Mouse (Mus musculus) heart, embryonic 12.5 days (tissue): Measurements from ENCODE around the gene Fads2. TPM values are rescaled to one million over a fixed set of nuclear protein-coding genes. Genes with fewer than 3 reads are reported as not detected.
A peak's percentile ranks its signal among the peaks of the same experiment; 100 is the strongest.
"Not testable (repeated sequence)": the region's sequence is repeated elsewhere in the genome, so short reads cannot be mapped to it uniquely, and the experiment has no call there.

Experiments used
- ATAC-seq: fragments of 200-750 bp; cut with Nextera tagmentation; 2 replicates; pipeline ENCODE4 v1.8.0; 2017; ENCODE audit warnings: moderate TSS enrichment, moderate library complexity; ENCODE audit not compliant: insufficient number of reproducible peaks, low FRiP score
- H3K27ac ChIP-seq: fragments of 300-500 bp; sonication (generic); 2 replicates; pipeline ENCODE4 v1.5.1; 2016; ENCODE audit warnings: mild to moderate bottlenecking, moderate library complexity; ENCODE audit not compliant: poor library complexity, severe bottlenecking
- H3K27me3 ChIP-seq: fragments of 300-500 bp; sonication (generic); replicated peaks from 2 replicates; pipeline ENCODE4 v1.6.1; 2016; ENCODE audit warnings: mild to moderate bottlenecking, moderate library complexity
- H3K36me3 ChIP-seq: fragments of 300-500 bp; sonication (generic); 2 replicates; pipeline ENCODE4 v1.6.1; 2016; ENCODE audit warnings: mild to moderate bottlenecking, moderate library complexity
- H3K4me1 ChIP-seq: fragments of 300-500 bp; sonication (generic); replicated peaks from 2 replicates; pipeline ENCODE4 v1.6.1; 2016; ENCODE audit warnings: mild to moderate bottlenecking
- H3K4me2 ChIP-seq: fragments of 300-500 bp; sonication (generic); 2 replicates; pipeline ENCODE4 v1.6.1; 2016; ENCODE audit warnings: mild to moderate bottlenecking, moderate library complexity
- H3K4me3 ChIP-seq: fragments of 300-500 bp; sonication (generic); 2 replicates; pipeline ENCODE4 v1.5.1; 2016; ENCODE audit warnings: mild to moderate bottlenecking
- H3K9ac ChIP-seq: fragments of 300-500 bp; sonication (generic); 2 replicates; pipeline ENCODE4 v1.6.1; 2016; ENCODE audit warnings: mild to moderate bottlenecking, moderate library complexity
- H3K9me3 ChIP-seq: fragments of 300-500 bp; sonication (generic); replicated peaks from 2 replicates; pipeline ENCODE4 v1.6.1; 2016; ENCODE audit warnings: mild to moderate bottlenecking, moderate library complexity
- WGBS: fragments of 180-500 bp; shearing (Covaris S2); methylation state at CpG from one replicate; pipeline ENCODE4 v1.1.7; 2016; 5-methylcytosine and 5-hydroxymethylcytosine counted together
- polyA plus RNA-seq: library from polyadenylated mRNA; unstranded; fragments of >200 nt; fragmentation: Nextera tagmentation; extraction: Ambion mirVana; gene quantifications from 2 replicates; pipeline ENCODE4 v1.2.1, GENCODE M21; 2016

The Fads2 gene
- 64.2 and 66.7 TPM in 2 replicates for polyA plus RNA-seq

DNA sequence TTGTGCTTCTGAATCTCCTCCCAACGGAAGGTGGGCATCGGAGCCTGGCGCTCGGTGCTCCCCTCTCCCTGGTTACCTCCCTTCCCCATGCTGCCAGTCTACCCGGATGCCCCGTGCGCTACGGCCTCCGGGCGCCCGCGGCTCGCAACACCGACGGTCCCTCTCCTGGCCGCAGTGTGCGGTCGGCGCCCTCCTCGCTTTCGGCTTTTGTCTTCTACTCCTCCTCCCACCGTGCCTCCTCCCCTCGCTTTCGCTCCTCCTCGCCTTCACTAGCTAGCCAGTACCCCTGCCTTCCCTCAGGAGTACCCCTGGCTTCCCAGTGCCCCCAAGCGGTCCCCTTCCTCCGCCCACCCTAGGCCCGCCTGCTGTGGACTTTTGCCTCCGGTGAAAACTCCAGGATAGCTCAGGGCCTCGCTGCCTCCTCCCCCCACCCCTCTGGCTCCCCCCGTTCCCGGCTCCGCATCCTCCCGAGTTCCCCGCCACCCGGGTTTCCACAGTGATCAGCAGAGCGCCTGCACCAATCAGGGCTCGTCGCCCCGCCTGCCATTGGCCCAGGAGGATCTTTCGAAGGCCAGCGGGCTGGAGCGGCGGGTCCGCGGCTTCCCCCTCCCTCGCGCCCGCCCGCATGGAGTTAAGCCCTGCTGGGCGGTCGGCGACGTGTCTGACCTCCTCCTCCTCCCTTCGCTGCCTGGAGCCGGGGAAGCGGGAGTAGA, at the start of gene Fads2:
Gene Fads2, minus strand, starts transcription at position 406 of the 713 bp plus-strand sequence.
- Histone ChIP-seq H3K9me3 (no peaks in the 10 kb centered on the region), H3K27me3 (no peaks in the 10 kb centered on the region), H3K4me3 (peak within 1 kb of the TSS; percentile 72), H3K36me3 (peaks cover 7% of the 10 kb centered on the region; the same call in 1 of the 2 replicates), H3K27ac (peak within 1 kb of the TSS; percentile 88), H3K9ac (peak within 1 kb of the TSS; percentile 79), H3K4me2 (peak within 1 kb of the TSS; percentile 75), H3K4me1 (peaks cover 24% of the 10 kb centered on the region)
- WGBS: under 1% methylated on average over 56 of the region's 57 CpGs
- ATAC-seq: peak; percentile 89

DNA sequence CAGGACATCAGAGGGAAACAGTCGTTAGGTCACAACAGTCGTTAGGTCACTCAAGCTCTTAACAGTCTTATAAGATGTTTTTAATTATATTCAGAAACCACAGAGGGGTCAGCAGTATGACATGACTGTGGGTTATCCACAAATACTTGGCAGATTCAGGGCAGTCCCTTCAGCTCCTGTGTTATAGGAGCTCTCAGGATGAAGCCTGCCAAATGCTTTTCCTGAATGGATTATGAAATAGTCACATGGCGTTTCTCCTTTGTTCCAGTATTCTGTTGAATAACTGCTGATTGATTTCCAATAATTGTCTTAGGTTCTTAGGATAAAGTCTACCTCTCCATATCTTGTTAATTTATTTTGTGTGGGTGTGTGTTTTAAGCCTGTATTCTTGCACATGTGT, 47.6 kb upstream of the Fads2 start:
- 63% methylated on average over 3 of the region's 3 CpGs for WGBS
- no peak for ATAC-seq

DNA sequence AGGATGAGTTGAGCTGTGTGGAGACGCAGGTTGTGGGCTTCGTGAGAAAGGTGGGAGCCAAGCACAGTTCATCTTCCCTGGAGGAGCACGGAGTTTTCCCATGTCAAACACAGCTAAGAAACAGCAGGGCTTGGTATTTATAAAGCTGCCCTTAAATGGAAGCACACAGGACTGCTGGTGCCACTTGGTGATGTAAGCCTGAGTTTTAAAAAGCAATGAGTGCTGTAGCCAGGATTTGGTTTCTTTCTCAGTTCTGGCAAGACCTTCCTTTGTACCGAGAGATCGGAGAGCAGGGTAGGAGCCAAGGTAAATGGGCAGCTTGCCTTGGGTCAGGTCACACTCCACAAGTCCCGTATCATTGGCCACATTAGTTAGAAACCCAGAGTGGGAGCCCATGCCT, 47.0 kb upstream of the Fads2 start:
- H3K9ac ChIP-seq: no peak overlapping the region
- H3K4me1 ChIP-seq: peaks cover 5% of the 10 kb centered on the region; the same call in 1 of the 2 replicates
- no peaks in the 10 kb centered on the region for H3K36me3 ChIP-seq
- H3K4me2 ChIP-seq: no peak overlapping the region
- 0 out of 2 replicates have a peak, but pooled peaks cover 3% of the 10 kb centered on the region for H3K9me3 ChIP-seq
- no peak overlapping the region for H3K4me3 ChIP-seq
- no peak for ATAC-seq
- H3K27ac ChIP-seq: no peak overlapping the region
- H3K27me3 ChIP-seq: no peaks in the 10 kb centered on the region
- WGBS: 66% methylated on average over 6 of the region's 6 CpGs

More for the DNA sequence above, 47.6 kb upstream of the Fads2 start:
- peaks cover 5% of the 10 kb centered on the region; the same call in 1 of the 2 replicates for H3K4me1 ChIP-seq
- H3K27ac ChIP-seq: no peak overlapping the region
- no peak overlapping the region for H3K4me2 ChIP-seq
- no peak overlapping the region for H3K4me3 ChIP-seq
- no peak overlapping the region for H3K9ac ChIP-seq
- no peaks in the 10 kb centered on the region for H3K36me3 ChIP-seq
- 0 out of 2 replicates have a peak, but pooled peaks cover 3% of the 10 kb centered on the region for H3K9me3 ChIP-seq
- no peaks in the 10 kb centered on the region for H3K27me3 ChIP-seq

DNA sequence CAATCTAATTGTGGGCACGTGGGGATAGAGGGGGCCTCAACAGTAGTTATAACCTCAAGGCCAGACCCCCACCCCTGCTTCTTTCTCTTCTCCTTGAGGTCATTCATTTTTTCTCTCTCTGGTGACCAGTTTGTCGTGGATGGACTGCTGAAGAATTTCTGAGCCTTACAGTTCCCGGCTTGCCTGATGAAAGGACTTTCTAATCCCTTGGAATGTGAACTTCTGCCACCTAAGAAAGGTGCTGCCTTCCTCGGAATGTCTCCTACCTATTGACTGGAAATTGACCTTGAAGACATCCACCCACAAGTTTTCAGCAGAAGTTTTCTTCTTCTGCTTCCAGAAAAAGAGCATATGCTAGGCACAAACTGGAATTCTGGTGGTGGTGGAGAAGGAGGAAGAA, 42.9 kb upstream of the Fads2 start:
- Histone ChIP-seq H3K4me2 (no peak overlapping the region), H3K27me3 (no peaks in the 10 kb centered on the region), H3K4me1 (peaks cover 5% of the 10 kb centered on the region; the same call in 1 of the 2 replicates), H3K36me3 (no peaks in the 10 kb centered on the region), H3K27ac (no peak overlapping the region), H3K4me3 (no peak overlapping the region), H3K9ac (no peak overlapping the region), H3K9me3 (no peaks in the 10 kb centered on the region)
- WGBS: 51% methylated on average over 4 of the region's 4 CpGs
- ATAC-seq: no peak

DNA sequence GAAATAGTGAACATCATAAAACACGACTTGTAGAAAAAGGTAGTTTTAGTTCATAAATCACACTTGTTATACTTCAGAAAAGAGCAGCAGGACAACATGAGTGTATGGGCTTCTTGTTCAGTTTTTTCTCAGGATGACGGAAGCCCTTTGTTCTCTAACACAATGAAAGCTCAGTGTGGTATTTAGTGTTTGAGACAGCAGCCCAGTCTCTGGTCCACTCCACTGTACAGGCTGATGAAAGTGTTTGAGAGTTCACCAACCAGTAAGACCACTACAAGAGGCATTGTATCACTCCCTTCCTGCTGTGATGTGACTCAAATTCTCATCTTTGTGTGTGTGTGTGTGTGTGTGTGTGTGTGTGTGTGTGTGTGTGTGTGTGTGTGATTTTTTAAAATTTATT, 42.1 kb upstream of the Fads2 start:
- 73% methylated on average over 2 of the region's 2 CpGs for WGBS
- no peak overlapping the region for H3K4me2 ChIP-seq
- H3K4me3 ChIP-seq: no peak overlapping the region
- no peak for ATAC-seq
- H3K9ac ChIP-seq: no peak overlapping the region
- no peaks in the 10 kb centered on the region for H3K9me3 ChIP-seq
- no peak overlapping the region for H3K27ac ChIP-seq
- H3K36me3 ChIP-seq: no peaks in the 10 kb centered on the region
- H3K27me3 ChIP-seq: no peaks in the 10 kb centered on the region
- H3K4me1 ChIP-seq: peaks cover 3% of the 10 kb centered on the region; the same call in 1 of the 2 replicates

DNA sequence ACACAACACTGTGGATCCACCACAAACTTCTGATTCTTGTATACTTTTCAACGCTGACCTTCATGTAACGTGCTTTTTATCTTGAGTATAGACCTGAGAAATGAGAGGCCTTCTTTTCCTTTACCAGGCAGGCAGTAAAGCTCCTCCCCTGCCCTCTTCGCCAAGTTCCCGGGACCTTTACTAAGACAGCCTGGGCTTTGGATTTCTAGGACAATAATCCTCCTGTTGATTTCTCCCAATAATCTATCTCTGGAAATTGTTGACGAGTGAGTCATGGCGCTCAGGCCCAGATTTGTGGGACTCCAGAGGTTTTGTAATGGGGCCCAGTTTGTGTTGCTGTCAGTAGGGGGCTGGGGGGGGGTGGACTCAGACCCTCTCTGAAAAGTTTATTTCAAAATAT, 38.2 kb upstream of the Fads2 start:
- H3K27ac ChIP-seq: no peak overlapping the region
- no peak overlapping the region for H3K9ac ChIP-seq
- no peaks in the 10 kb centered on the region for H3K9me3 ChIP-seq
- no peak for ATAC-seq
- WGBS: 60% methylated on average over 6 of the region's 6 CpGs
- no peak overlapping the region for H3K4me3 ChIP-seq
- H3K27me3 ChIP-seq: no peaks in the 10 kb centered on the region
- no peaks in the 10 kb centered on the region for H3K36me3 ChIP-seq
- H3K4me2 ChIP-seq: no peak overlapping the region
- H3K4me1 ChIP-seq: no peaks in the 10 kb centered on the region; the same call in 1 of the 2 replicates

DNA sequence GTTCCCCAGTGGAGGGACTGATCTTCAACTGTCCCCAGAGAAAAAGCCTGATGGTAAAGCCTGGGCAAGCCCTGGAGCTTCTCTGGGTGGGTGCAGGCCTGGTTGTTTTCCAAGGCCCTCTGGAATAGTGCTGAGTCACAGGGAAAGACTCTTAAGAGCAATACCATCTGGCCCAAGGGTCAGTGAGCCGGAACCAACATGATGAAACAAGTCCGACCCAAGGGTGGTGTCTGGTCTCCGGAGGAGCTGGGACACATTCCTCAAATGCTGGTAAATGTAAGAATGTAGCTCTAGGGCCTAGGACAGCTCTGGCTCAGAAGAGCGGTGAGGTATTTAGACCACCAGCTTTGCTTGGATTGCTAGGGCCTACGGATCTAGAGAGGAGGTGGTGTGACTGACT, 35.9 kb upstream of the Fads2 start:
- Histone ChIP-seq H3K4me1 (no peaks in the 10 kb centered on the region; the same call in 1 of the 2 replicates), H3K9ac (no peak overlapping the region), H3K4me3 (no peak overlapping the region), H3K9me3 (no peaks in the 10 kb centered on the region), H3K36me3 (no peaks in the 10 kb centered on the region), H3K4me2 (no peak overlapping the region), H3K27me3 (no peaks in the 10 kb centered on the region), H3K27ac (no peak overlapping the region)
- ATAC-seq: no peak
- 79% methylated on average over 5 of the region's 5 CpGs for WGBS

DNA sequence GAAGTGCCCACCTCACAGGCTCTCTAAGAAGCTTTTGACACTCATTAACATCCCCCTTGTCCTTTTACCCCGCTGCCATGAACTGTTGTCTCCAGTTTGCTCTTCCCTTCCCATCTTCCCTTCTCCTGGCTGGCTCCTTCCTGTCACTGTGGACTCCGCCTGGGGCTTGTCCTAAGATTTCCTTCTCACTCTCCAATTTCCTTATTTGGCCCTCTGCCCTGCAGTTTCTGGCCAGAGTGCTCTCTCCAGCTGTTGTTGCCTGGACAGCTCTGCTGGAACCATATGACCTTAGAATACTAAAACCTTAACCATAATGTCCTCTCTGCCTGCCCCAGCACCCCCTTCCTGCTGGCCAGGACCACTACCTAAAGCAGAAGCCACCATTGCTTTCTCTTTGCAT, 33.1 kb upstream of the Fads2 start:
- ATAC-seq: no peak
- Histone ChIP-seq H3K4me2 (no peak overlapping the region), H3K9ac (no peak overlapping the region)

DNA sequence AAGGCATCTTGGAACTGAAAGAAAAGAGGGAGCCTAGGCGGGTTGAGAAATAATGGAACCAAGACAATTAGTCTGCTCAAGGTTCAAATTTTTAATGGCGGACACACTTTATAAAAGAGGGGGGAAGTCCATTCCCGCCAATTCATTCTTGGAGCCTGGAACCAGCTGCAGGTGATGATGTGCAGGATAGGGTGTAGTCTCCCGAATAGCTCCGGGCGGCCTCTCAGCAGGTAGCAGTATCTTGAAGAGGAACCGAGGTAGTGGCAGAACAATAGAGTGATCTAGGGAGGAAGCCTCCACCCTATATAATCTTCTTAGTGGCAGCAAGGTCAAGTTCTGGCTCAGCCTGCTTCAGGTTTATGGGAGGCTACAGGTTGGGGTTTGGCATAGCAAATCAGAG, 28.0 kb upstream of the Fads2 start:
- not testable (repeated sequence) for H3K4me3 ChIP-seq, H3K27ac ChIP-seq, H3K9me3 ChIP-seq, H3K27me3 ChIP-seq, H3K4me1 ChIP-seq, H3K36me3 ChIP-seq, H3K9ac ChIP-seq, H3K4me2 ChIP-seq, ATAC-seq
- WGBS: 70% methylated on average over 7 of the region's 7 CpGs

More for the DNA sequence above, 33.1 kb upstream of the Fads2 start:
- Histone ChIP-seq H3K9me3 (no peaks in the 10 kb centered on the region), H3K27ac (no peak overlapping the region), H3K4me3 (no peak overlapping the region), H3K36me3 (no peaks in the 10 kb centered on the region), H3K27me3 (no peaks in the 10 kb centered on the region), H3K4me1 (no peaks in the 10 kb centered on the region; the same call in 1 of the 2 replicates)
- WGBS: 33% methylated on average over 2 of the region's 2 CpGs

DNA sequence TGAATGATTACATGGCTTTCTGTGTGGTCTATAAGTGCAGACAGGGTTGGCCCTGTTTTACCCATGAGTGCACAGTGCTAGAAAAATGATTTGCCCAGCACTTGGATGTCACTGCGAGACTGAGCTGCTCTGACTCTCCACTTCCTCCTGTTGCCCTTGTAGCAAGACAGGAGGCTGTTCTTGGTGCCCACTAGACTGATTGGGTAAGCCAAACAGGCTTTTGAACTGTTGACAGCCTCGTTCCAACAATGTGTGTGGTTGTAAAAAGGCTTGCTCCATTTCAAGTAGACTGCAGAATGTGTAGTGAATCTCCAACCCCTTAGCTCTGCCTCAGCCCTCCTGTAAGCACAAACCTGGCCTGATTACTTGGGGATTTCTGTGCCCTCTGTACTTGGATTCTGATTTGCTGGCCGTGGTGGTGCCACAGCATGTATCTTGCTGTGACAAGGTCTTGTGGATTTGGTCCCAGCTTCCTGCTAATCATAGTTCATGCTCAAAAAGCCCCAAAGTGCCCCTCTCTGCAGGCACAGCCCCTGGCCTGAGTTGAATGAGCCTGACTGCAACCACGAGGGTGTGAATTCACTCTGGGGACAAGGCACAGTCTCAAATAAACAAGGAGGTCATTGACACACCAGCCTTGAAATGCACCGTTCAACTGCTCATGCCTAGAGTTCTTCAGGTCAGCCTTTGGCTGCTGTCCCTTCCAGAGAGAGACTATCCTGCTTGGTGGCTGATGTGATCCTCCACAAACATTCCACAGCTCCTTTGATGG, 25.1 kb upstream of the Fads2 start:
- Histone ChIP-seq H3K9ac (no peak overlapping the region), H3K36me3 (no peaks in the 10 kb centered on the region), H3K4me3 (no peak overlapping the region), H3K4me1 (0 out of 2 replicates have a peak, but pooled peaks cover 4% of the 10 kb centered on the region), H3K27me3 (no peaks in the 10 kb centered on the region), H3K9me3 (no peaks in the 10 kb centered on the region), H3K4me2 (no peak overlapping the region), H3K27ac (no peak overlapping the region)
- no peak for ATAC-seq
- 52% methylated on average over 5 of the region's 5 CpGs for WGBS

DNA sequence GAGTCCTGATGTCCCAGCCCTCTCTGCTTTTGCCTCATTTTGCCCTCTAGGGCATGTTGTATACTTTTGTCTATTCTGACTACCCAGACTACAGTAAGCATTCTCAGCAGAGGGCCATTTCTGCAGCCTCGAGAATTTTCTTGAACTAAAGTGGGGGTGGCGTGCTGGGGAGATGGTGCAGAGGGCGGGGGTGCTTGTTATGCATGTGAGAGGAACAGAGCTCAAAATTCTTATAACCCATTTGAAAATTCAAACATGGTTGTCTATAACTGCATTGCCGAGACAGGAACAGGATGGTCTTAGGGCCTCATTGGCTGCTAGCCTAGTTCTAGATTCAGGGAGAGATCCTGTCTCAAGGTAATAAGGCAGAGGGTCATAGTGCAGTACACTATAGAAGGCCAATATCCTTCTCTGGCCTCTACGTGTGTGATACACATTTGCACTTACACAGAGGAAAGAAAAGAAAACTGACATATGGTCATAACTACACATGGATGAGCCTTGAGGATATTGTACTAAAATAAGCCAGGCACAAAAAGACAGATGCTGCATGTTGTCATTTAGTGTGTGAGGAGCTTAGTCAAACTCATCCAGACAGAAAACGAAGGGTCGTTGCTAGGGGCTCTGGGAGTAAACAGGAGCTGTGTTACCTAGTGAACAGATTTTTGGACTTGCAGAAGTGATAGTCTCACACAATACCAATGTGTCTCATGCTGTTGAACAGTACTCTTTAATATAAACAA, 22.5 kb upstream of the Fads2 start:
- no peaks in the 10 kb centered on the region for H3K27me3 ChIP-seq
- H3K27ac ChIP-seq: no peak overlapping the region
- no peaks in the 10 kb centered on the region for H3K9me3 ChIP-seq
- ATAC-seq: no peak
- H3K36me3 ChIP-seq: no peaks in the 10 kb centered on the region
- 0 out of 2 replicates have a peak, but pooled peaks cover 4% of the 10 kb centered on the region for H3K4me1 ChIP-seq
- 76% methylated on average over 7 of the region's 7 CpGs for WGBS
- H3K4me3 ChIP-seq: no peak overlapping the region
- no peak overlapping the region for H3K9ac ChIP-seq
- no peak overlapping the region for H3K4me2 ChIP-seq
